Mouse (Mus musculus) forebrain, embryonic 12.5 days (tissue): Measurements from ENCODE around the gene Thada. TPM values are rescaled to one million over a fixed set of nuclear protein-coding genes. Genes with fewer than 3 reads are reported as not detected.
A peak's percentile ranks its signal among the peaks of the same experiment; 100 is the strongest.

Experiments used
- ATAC-seq: fragments of 200-750 bp; cut with Nextera tagmentation; 2 replicates; pipeline ENCODE4 v1.8.0; 2017; ENCODE audit warnings: moderate TSS enrichment; ENCODE audit not compliant: low FRiP score
- H3K27ac ChIP-seq: fragments of 300-500 bp; sonication (generic); 2 replicates; pipeline ENCODE4 v1.5.1; 2016; ENCODE audit warnings: mild to moderate bottlenecking
- H3K27me3 ChIP-seq: fragments of 300-500 bp; sonication (generic); 2 replicates; pipeline ENCODE4 v1.6.1; 2016; ENCODE audit warnings: mild to moderate bottlenecking
- H3K36me3 ChIP-seq: fragments of 300-500 bp; sonication (generic); replicated peaks from 2 replicates; pipeline ENCODE4 v1.6.1; 2016; ENCODE audit warnings: mild to moderate bottlenecking
- H3K4me1 ChIP-seq: fragments of 300-500 bp; sonication (generic); 2 replicates; pipeline ENCODE4 v1.6.1; 2016
- H3K4me2 ChIP-seq: fragments of 300-500 bp; sonication (generic); 2 replicates; pipeline ENCODE4 v1.6.1; 2016; ENCODE audit warnings: mild to moderate bottlenecking, moderate library complexity
- H3K4me3 ChIP-seq: fragments of 300-500 bp; sonication (generic); replicated peaks from 2 replicates; pipeline ENCODE4 v1.5.1; 2016; ENCODE audit warnings: mild to moderate bottlenecking
- H3K9ac ChIP-seq: fragments of 300-500 bp; sonication (generic); 2 replicates; pipeline ENCODE4 v1.6.1; 2016; ENCODE audit warnings: mild to moderate bottlenecking
- H3K9me3 ChIP-seq: fragments of 300-500 bp; sonication (generic); 2 replicates; pipeline ENCODE4 v1.6.1; 2016
- WGBS: fragments of 180-500 bp; shearing (Covaris S2); methylation state at CpG from one replicate; pipeline ENCODE4 v1.1.7; 2016; 5-methylcytosine and 5-hydroxymethylcytosine counted together
- polyA plus RNA-seq: library from polyadenylated mRNA; unstranded; fragments of >200 nt; fragmentation: Nextera tagmentation; extraction: Ambion mirVana; gene quantifications from 2 replicates; pipeline ENCODE4 v1.2.1, GENCODE M21; 2016

The Thada gene
- polyA plus RNA-seq, 1 experiment from 2014 or later, result 11.8 TPM

DNA sequence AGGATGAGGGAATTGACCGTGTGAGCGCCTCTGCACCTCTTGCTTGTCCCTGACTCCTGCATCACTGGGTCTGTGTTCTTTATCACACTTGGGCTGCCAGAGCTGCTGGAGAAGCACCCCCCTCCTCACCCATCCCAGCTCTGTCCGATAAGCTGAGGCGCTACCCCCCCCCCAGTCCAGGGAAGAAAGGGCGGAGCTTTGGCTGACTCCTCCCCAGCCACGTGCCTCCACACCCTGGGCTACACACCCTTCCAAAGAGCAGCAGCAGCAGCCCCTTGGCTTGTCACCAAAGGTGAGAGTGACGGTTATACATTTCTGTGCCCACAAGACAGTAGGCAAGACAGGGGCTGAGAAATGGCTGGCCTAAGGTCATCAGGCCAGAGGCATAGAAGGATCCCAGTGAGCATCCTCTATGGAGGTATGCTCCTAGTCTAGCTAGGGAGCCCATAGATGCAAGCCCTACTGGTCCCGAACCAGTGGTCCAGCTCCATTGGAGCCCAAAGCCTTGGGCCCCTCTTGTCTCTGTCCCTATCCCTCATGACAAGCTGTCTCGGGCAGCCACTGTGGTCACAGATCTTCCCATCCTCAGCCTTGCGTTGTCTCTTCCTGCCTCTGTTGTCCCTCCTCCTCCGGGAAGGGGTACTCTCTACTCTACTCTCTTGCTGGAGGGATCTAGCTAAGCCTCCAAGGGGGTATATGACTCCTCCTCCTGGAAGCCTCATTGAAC lies 311.5 kb downstream of the Thada start:
- ATAC-seq, result no peak
- H3K9ac ChIP-seq, result no peak overlapping the region
- H3K4me3 ChIP-seq, result no peak overlapping the region
- H3K4me1 ChIP-seq, result peaks cover 16% of the 10 kb centered on the region
- no peaks in the 10 kb centered on the region for H3K36me3 ChIP-seq
- peaks cover 20% of the 10 kb centered on the region; the same call in 1 of the 2 replicates for H3K27me3 ChIP-seq
- H3K4me2 ChIP-seq, result no peak overlapping the region
- no peaks in the 10 kb centered on the region for H3K9me3 ChIP-seq
- WGBS, result 87% methylated on average over 11 of the region's 11 CpGs
- H3K27ac ChIP-seq, result no peak overlapping the region

DNA sequence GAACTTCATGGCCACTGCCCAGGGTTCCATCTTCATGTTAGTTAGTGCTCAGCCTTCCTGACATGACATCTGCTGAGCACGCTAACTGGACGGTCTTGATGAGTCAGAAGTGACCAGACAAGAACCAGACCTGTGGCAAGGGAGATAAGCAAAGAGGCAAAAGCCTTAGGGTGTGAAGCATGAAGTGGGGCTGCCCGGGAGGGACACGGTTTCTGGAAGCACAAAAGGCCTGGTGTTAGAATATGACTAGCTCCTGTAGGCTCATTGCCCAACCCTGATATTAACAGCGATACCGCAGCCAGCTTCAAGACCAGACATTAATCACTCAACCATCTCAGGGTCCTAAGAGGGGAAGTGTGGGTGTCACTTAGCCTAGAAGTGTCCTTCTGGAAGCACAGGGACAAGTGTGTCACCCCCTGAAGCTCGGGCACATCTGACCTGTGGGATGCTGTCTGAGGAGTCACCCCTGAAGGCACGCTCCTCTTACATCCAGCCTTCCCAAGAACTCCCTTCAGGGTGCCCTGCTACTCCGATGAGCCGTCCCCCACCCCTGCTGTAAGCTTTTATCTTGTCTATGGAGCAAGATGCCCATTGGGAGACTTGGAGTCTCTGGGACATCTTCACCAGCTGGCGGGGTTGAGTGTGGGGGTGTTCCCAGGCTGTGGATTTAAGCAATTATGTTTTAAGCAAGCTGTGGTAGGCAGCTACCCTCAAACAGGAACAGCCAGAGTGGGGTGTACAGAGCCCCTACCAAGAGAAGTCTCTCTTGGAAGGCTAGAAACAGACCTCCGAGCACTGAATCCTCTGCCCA lies 312.8 kb downstream of the Thada start:
- WGBS, result 82% methylated on average over 12 of the region's 12 CpGs
- no peaks in the 10 kb centered on the region for H3K9me3 ChIP-seq
- H3K27ac ChIP-seq, result peak overlapping the region; percentile 50
- H3K4me3 ChIP-seq, result no peak overlapping the region
- no peak overlapping the region for H3K9ac ChIP-seq
- H3K36me3 ChIP-seq, result no peaks in the 10 kb centered on the region
- H3K4me1 ChIP-seq, result peaks cover 28% of the 10 kb centered on the region
- H3K27me3 ChIP-seq, result peaks cover 20% of the 10 kb centered on the region; the same call in 1 of the 2 replicates
- H3K4me2 ChIP-seq, result no peak overlapping the region
- ATAC-seq, result no peak

DNA sequence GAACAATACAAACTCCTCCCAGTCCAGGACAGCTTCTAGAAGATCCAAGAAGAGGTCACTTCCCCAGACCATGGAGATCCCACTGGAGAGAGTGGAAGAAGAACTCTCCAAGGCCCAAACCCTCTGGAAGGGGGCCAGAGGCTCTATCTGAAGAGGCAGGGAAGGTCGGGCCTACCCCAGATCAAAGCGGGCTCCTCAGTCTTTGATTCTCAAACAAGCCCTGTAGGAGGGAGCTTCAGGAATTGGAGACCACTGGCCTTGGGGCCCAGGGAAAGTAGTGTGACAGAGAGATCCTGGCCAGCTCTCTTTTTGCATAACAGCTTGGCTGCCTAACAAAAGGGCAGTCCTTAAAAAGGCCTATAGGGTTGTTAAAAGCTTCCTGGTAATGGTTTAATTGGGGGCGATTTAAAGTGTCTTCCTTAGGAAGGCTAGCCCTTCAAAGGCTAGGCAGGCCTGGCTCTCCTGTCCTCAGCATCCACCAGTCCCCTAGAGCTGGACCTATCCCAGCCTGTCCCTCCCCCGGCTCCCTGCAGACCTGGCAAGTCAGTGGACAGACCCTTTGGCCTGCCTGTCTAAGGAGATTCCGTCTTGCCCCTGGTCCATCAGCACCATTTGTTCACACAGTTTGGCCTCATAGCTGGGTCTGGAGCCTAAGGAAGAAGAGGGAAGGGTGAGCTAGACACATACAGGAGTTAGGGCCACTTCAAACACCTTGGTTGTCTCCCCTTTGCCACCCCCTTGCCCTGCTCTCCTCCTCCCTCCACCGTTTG lies 313.6 kb downstream of the Thada start:
- Histone ChIP-seq H3K4me3 (no peak overlapping the region), H3K27ac (no peak overlapping the region), H3K27me3 (peaks cover 14% of the 10 kb centered on the region; the same call in 1 of the 2 replicates), H3K9me3 (no peaks in the 10 kb centered on the region), H3K9ac (no peak overlapping the region), H3K4me1 (peaks cover 29% of the 10 kb centered on the region), H3K36me3 (no peaks in the 10 kb centered on the region), H3K4me2 (no peak overlapping the region)
- ATAC-seq, result no peak
- whole genome bisulfite sequencing, result 41% methylated on average over 6 of the region's 6 CpGs

DNA sequence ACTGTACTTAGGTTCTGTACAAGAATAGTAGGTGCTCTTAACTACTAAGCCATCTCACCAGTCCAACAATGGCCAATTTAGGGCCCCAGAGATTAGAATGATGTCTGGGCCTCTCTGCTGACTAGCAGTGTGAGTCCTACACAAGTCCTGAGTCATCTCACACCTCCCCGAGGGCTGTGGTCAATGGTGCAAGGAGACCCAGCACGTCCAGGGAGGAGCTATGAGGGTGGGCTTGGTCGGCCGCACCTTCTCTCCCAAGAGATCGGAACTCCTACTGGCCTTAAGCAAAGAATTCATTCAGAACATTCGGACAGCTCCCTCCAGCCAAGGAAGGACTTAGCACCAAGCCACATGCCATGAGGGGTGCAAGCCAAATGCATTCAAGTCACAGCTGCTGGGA lies 314.7 kb downstream of the Thada start:
- Histone ChIP-seq H3K4me3 (no peak overlapping the region), H3K9me3 (no peaks in the 10 kb centered on the region), H3K9ac (no peak overlapping the region), H3K27me3 (peaks cover 6% of the 10 kb centered on the region; the same call in 1 of the 2 replicates), H3K36me3 (no peaks in the 10 kb centered on the region), H3K4me1 (peaks cover 30% of the 10 kb centered on the region), H3K4me2 (no peak overlapping the region), H3K27ac (no peak overlapping the region)
- ATAC-seq, result no peak
- 79% methylated on average over 6 of the region's 6 CpGs for WGBS

DNA sequence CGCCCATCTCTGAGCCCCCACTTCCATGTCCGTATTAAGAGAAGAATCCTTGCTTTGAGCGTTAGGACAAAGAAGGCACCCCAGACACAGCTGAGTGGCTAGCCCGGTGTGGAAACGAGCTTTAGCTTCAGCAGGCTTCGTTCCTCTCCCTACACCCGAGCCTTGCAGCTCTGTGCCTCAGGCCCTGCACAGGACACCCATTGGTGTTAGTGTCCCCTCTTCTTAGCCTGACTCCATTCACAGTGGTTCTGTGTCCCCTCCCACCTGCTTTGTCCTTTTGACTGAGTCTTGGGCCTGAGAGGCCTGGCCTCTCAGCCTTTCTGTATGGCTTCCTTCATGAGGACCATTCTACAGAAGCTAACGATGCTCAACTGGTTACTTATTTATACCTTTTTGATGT lies 315.7 kb downstream of the Thada start:
- peaks cover 40% of the 10 kb centered on the region for H3K4me1 ChIP-seq
- H3K36me3 ChIP-seq, result no peaks in the 10 kb centered on the region
- no peak for ATAC-seq
- 30% methylated on average over 8 of the region's 8 CpGs for WGBS
- H3K4me3 ChIP-seq, result no peak overlapping the region
- no peak overlapping the region for H3K27ac ChIP-seq
- H3K9ac ChIP-seq, result no peak overlapping the region
- H3K27me3 ChIP-seq, result no peaks in the 10 kb centered on the region
- H3K9me3 ChIP-seq, result no peaks in the 10 kb centered on the region
- no peak overlapping the region for H3K4me2 ChIP-seq

DNA sequence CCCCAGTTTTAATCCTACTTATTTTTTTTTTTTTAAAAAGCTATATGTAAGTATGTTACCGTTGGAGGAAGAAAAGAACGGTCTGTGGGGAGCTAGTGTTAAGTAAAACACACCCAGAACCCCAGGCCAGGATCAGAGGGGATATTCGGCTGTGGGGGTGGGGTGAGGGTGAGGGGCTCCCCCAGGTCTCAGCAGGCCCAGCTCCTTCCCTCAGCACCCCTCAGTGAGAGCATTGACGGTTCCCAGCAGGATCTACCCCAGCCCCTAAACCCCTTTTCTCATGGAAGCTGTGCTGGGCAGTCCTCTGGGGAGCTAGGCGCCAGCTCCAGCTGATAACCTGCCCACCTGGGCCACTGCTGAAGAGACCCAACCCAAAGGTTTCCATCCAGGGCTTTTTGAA lies 316.4 kb downstream of the Thada start:
- Histone ChIP-seq H3K27me3 (no peaks in the 10 kb centered on the region), H3K36me3 (no peaks in the 10 kb centered on the region), H3K9ac (0 out of 2 replicates have a peak overlapping the region, but pooled peaks have one; percentile 17), H3K27ac (no peak overlapping the region), H3K4me1 (peaks cover 41% of the 10 kb centered on the region), H3K9me3 (no peaks in the 10 kb centered on the region), H3K4me3 (no peak overlapping the region), H3K4me2 (no peak overlapping the region)
- no peak for ATAC-seq
- 34% methylated on average over 5 of the region's 5 CpGs for WGBS

DNA sequence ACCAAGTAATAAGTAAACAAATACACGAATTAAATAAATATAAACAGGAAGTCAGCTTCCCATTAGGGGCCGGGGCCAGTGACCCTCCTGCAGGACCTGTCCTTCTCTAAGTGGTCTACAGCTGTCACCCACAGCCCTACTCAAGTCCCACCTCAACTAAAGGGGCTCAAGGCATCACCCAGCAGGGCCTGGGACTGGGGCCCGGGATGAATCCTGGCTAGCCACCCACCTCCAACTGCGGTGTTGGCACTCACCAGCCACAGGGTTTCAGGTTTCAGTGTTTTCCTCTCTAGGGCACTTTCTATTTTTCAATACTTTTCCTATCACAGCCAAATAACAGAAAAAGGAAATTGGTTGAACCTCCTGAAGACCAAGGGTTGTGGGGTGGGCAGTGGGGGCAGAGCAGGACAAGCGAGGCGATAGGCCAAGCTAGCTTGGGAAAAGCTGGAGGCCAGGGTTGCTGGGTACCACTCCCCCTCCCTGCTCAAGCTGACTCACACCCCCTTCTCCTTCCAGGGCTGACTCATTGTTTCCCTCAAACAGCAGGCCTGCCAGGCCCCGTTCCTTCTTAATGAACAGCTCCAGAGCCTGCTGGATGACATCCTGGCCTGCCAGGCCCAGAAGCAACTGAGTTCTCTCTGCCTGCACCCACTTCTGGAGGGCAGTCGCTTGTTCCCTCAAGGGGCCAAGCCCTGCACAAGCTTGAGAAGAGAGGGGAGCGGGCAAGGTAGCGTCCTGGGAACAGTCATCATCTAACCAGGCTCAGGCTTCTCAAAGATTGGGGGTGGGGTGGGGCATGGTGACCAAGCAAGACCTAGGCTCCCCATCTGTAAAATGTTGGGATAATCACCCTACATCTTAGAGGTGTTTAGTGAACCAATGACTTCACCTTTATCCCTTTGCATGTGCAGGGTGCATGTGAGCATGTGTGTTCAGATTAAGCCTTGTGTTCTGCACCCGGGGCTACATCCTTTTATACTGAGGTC lies 317.2 kb downstream of the Thada start:
- Histone ChIP-seq H3K4me3 (no peak overlapping the region), H3K9me3 (no peaks in the 10 kb centered on the region), H3K27me3 (no peaks in the 10 kb centered on the region), H3K9ac (no peak overlapping the region), H3K4me2 (no peak overlapping the region), H3K27ac (peak overlapping the region; percentile 65), H3K4me1 (peaks cover 41% of the 10 kb centered on the region), H3K36me3 (no peaks in the 10 kb centered on the region)
- WGBS, result 23% methylated on average over 11 of the region's 11 CpGs
- peak; percentile 71 for ATAC-seq

DNA sequence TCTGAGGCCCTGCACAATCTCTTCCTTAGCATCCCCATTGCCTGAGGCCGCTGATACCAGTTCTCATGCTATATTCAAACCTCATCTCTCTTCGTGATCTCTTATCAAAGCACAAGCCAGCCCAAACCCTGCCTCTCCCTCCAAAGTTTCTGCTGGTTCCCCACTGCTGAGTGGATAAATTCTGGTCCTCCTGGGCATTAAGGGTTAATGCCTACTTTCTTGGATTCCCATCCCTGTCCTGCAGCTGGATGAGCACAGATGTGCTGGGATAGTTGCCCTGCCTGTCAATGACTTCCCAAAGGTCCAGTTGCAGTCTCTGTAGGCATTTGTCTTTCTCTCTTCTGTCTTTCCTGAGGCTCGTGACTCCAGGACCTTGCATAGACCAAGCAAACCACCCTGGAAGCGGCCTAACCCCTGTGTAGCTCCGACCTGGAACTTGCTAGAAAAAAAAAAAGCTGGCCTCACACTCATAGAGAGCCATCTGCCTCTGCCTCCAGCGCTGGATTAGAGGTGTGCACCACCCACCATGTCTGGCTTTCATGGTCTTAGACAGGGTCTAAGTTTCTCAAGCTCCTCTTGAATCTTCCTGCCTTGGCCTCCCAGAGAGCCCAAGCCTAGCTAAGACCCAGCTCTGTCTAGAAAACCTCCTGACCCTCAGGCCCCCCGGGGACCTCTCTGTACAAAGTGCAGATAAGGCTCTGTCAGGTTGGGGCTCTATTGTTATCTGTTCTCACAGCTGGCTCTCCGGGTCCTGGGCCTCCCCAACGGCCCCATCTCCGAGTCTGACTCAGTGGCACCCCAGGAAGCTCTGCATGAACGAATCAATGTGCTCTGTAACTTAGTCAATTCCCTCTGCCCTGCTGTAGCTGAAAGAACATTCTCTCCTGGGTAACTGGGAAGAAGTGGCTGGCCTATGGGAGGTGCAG lies 318.6 kb downstream of the Thada start:
- no peak for ATAC-seq
- Histone ChIP-seq H3K4me2 (no peak overlapping the region), H3K9ac (no peak overlapping the region), H3K4me1 (peaks cover 44% of the 10 kb centered on the region), H3K4me3 (no peak overlapping the region), H3K9me3 (no peaks in the 10 kb centered on the region), H3K27me3 (0 out of 2 replicates have a peak, but pooled peaks cover 2% of the 10 kb centered on the region), H3K27ac (no peak overlapping the region), H3K36me3 (no peaks in the 10 kb centered on the region)
- WGBS, result 44% methylated on average over 11 of the region's 11 CpGs

DNA sequence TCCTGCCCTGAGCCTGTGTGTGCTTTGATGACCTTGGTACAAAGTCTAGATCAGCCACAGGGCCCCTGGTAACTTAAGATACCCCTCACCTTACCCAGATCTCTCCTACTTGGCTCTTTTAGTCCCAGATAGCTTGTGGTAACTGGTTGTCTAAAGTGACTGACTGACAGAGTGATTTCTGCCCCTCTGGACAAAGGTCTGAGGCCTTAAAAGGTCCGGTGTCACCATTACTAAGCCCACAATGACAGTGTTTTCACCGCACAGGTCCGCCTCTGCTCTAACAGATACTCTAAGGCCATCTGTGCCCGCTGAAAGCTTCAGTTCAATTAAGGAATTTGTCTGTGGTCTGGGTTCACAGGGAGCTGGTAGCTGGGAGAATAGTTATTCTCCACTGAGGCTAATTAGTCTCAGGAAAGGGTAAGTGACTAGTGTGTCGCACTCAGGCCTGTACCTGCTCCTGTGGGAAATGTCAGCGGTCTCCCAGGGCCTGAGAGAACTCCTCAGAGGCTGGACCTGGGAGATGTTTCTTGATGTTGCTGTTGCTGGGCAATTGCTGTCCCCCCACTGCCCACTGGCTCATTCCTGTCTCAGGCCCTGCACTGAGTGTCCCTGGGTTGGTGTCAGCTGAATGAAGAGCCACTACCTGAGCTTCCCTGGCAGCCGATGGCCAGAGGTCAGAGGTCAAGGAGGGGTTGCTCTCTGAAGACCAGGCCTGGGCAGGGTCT lies 319.4 kb downstream of the Thada start:
- WGBS, result 27% methylated on average over 7 of the region's 7 CpGs
- H3K36me3 ChIP-seq, result no peaks in the 10 kb centered on the region
- no peak overlapping the region for H3K4me2 ChIP-seq
- H3K4me3 ChIP-seq, result no peak overlapping the region
- ATAC-seq, result no peak
- H3K27me3 ChIP-seq, result 0 out of 2 replicates have a peak, but pooled peaks cover 2% of the 10 kb centered on the region
- H3K9me3 ChIP-seq, result no peaks in the 10 kb centered on the region
- peaks cover 44% of the 10 kb centered on the region for H3K4me1 ChIP-seq
- no peak overlapping the region for H3K9ac ChIP-seq
- peak overlapping the region; percentile 36; the same call in 1 of the 2 replicates for H3K27ac ChIP-seq

DNA sequence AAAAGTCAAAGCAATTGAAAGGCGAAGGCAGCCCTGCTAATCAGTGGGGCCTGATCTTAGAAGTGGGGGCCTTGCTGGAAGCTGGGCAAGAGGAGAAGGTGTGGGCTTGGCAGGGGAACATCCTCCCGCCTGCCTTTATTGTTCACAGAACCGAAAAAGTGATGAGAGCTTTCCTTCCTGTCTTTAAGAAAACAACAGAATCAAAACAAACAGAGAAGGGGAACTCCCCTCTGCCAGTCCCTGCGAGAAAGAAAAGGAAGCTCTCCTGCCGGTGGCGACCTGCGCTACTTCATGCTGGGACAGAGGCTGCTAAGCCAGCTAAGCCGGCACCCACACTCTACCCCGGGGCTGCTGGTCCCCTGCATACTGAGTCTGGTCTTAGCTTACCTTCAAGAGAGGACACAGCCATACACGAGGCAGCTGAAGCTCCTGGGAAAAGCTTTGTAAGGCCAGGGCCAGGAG lies 320.1 kb downstream of the Thada start:
- H3K4me1 ChIP-seq, result peaks cover 44% of the 10 kb centered on the region
- no peaks in the 10 kb centered on the region for H3K36me3 ChIP-seq
- H3K27me3 ChIP-seq, result 0 out of 2 replicates have a peak, but pooled peaks cover 2% of the 10 kb centered on the region
- H3K9ac ChIP-seq, result no peak overlapping the region
- no peak overlapping the region; the same call in 1 of the 2 replicates for H3K4me2 ChIP-seq
- no peak for ATAC-seq
- 14% methylated on average over 10 of the region's 10 CpGs for WGBS
- H3K9me3 ChIP-seq, result no peaks in the 10 kb centered on the region
- H3K4me3 ChIP-seq, result no peak overlapping the region
- H3K27ac ChIP-seq, result no peak overlapping the region
